Mouse (Mus musculus): Measurements from ENCODE around the gene Notch3.

The Notch3 gene

GRCm38 (mm10) chr17:32199796-32200195 lies 33.1 kb upstream of the Notch3 start:
- Histone ChIP-seq H3K36me3 (ENCODE audit: insufficient read depth, low read length) (peaks cover 98% of the 10 kb centered on the region), H3K9me3 (ENCODE audit: low read length) (no peaks in the 10 kb centered on the region), H3K4me3 (replicated peaks; ENCODE audit: low read length) (no peak overlapping the region), H3K27me3 (ENCODE audit: insufficient read depth, low read length) (no peaks in the 10 kb centered on the region), H3K4me1 (replicated peaks; ENCODE audit: low read depth, low read length) (peaks cover 91% of the 10 kb centered on the region)
- no peak for TF ChIP-seq CTCF (conservative IDR thresholded peaks at IDR 0.05; ENCODE audit: low read length)
- TF ChIP-seq POU5F1 (IDR thresholded peaks at IDR 0.05; ENCODE audit: borderline replicate concordance, low read length): no peak
- no peak for TF ChIP-seq NANOG (IDR thresholded peaks at IDR 0.05; ENCODE audit: borderline replicate concordance, low read length)

GRCm38 (mm10) chr17:32197156-32197555 lies 30.5 kb upstream of the Notch3 start:
- Histone ChIP-seq H3K4me1 (replicated peaks; ENCODE audit: low read depth, low read length) (peaks cover 91% of the 10 kb centered on the region), H3K9me3 (ENCODE audit: low read length) (no peaks in the 10 kb centered on the region), H3K36me3 (ENCODE audit: insufficient read depth, low read length) (peaks cover 72% of the 10 kb centered on the region), H3K27me3 (ENCODE audit: insufficient read depth, low read length) (no peaks in the 10 kb centered on the region), H3K4me3 (replicated peaks; ENCODE audit: low read length) (no peak overlapping the region)
- no peak for TF ChIP-seq CTCF (conservative IDR thresholded peaks at IDR 0.05; ENCODE audit: low read length)
- no peak for TF ChIP-seq NANOG (IDR thresholded peaks at IDR 0.05; ENCODE audit: borderline replicate concordance, low read length)
- TF ChIP-seq POU5F1 (IDR thresholded peaks at IDR 0.05; ENCODE audit: borderline replicate concordance, low read length): no peak

- H3K9me3 ChIP-seq (ENCODE audit: low read length): no peaks in the 10 kb centered on the region
- no peak overlapping the region for H3K4me3 ChIP-seq (replicated peaks; ENCODE audit: low read length)
- peaks cover 79% of the 10 kb centered on the region for H3K4me1 ChIP-seq (replicated peaks; ENCODE audit: low read depth, low read length)
- no peak for TF ChIP-seq NANOG (IDR thresholded peaks at IDR 0.05; ENCODE audit: borderline replicate concordance, low read length)
- TF ChIP-seq CTCF (conservative IDR thresholded peaks at IDR 0.05; ENCODE audit: low read length): no peak
- TF ChIP-seq POU5F1 (IDR thresholded peaks at IDR 0.05; ENCODE audit: borderline replicate concordance, low read length): no peak
- peaks cover 58% of the 10 kb centered on the region for H3K36me3 ChIP-seq (ENCODE audit: insufficient read depth, low read length)
- H3K27me3 ChIP-seq (ENCODE audit: insufficient read depth, low read length): no peaks in the 10 kb centered on the region
These were observed 29.1 kb upstream of the Notch3 start for GRCm38 (mm10) chr17:32195725-32196124.

- TF ChIP-seq POU5F1 (IDR thresholded peaks at IDR 0.05; ENCODE audit: borderline replicate concordance, low read length) (no peak), CTCF (conservative IDR thresholded peaks at IDR 0.05; ENCODE audit: low read length) (no peak), NANOG (IDR thresholded peaks at IDR 0.05; ENCODE audit: borderline replicate concordance, low read length) (no peak)
- Histone ChIP-seq H3K27me3 (ENCODE audit: insufficient read depth, low read length) (peaks cover 17% of the 10 kb centered on the region), H3K4me3 (replicated peaks; ENCODE audit: low read length) (no peak overlapping the region), H3K4me1 (replicated peaks; ENCODE audit: low read depth, low read length) (peaks cover 81% of the 10 kb centered on the region), H3K9me3 (ENCODE audit: low read length) (no peaks in the 10 kb centered on the region), H3K36me3 (ENCODE audit: insufficient read depth, low read length) (peaks cover 30% of the 10 kb centered on the region)
These were observed 26.4 kb upstream of the Notch3 start for GRCm38 (mm10) chr17:32193010-32193409.

GRCm38 (mm10) chr17:32189850-32190249 lies 23.2 kb upstream of the Notch3 start:
- Histone ChIP-seq H3K36me3 (ENCODE audit: insufficient read depth, low read length) (no peaks in the 10 kb centered on the region), H3K27me3 (ENCODE audit: insufficient read depth, low read length) (peaks cover 46% of the 10 kb centered on the region), H3K4me3 (replicated peaks; ENCODE audit: low read length) (peak overlapping the region; percentile 76), H3K9me3 (ENCODE audit: low read length) (no peaks in the 10 kb centered on the region), H3K4me1 (replicated peaks; ENCODE audit: low read depth, low read length) (peaks cover 51% of the 10 kb centered on the region)
- no peak for TF ChIP-seq POU5F1 (IDR thresholded peaks at IDR 0.05; ENCODE audit: borderline replicate concordance, low read length)
- no peak for TF ChIP-seq CTCF (conservative IDR thresholded peaks at IDR 0.05; ENCODE audit: low read length)
- no peak for TF ChIP-seq NANOG (IDR thresholded peaks at IDR 0.05; ENCODE audit: borderline replicate concordance, low read length)

- Histone ChIP-seq H3K4me1 (replicated peaks; ENCODE audit: low read depth, low read length) (peaks cover 45% of the 10 kb centered on the region), H3K36me3 (ENCODE audit: insufficient read depth, low read length) (no peaks in the 10 kb centered on the region), H3K4me3 (replicated peaks; ENCODE audit: low read length) (peak within 1 kb of the TSS; percentile 76), H3K9me3 (ENCODE audit: low read length) (no peaks in the 10 kb centered on the region), H3K27me3 (ENCODE audit: insufficient read depth, low read length) (peaks cover 50% of the 10 kb centered on the region)
- TF ChIP-seq NANOG (IDR thresholded peaks at IDR 0.05; ENCODE audit: borderline replicate concordance, low read length) (no peak), POU5F1 (IDR thresholded peaks at IDR 0.05; ENCODE audit: borderline replicate concordance, low read length) (no peak), CTCF (conservative IDR thresholded peaks at IDR 0.05; ENCODE audit: low read length) (no peak)
These were observed 22.4 kb upstream of the Notch3 start, which contains the start of gene Ephx3 for GRCm38 (mm10) chr17:32188863-32189636. Gene Ephx3 (minus strand): TSS chr17:32189549.

GRCm38 (mm10) chr17:32183017-32183416 lies 16.4 kb upstream of the Notch3 start:
- Histone ChIP-seq H3K4me1 (replicated peaks; ENCODE audit: low read depth, low read length) (peaks cover 20% of the 10 kb centered on the region), H3K9me3 (ENCODE audit: low read length) (no peaks in the 10 kb centered on the region), H3K36me3 (ENCODE audit: insufficient read depth, low read length) (no peaks in the 10 kb centered on the region), H3K4me3 (replicated peaks; ENCODE audit: low read length) (no peak overlapping the region), H3K27me3 (ENCODE audit: insufficient read depth, low read length) (peaks cover 46% of the 10 kb centered on the region)
- no peak for TF ChIP-seq POU5F1 (IDR thresholded peaks at IDR 0.05; ENCODE audit: borderline replicate concordance, low read length)
- TF ChIP-seq CTCF (conservative IDR thresholded peaks at IDR 0.05; ENCODE audit: low read length): no peak
- TF ChIP-seq NANOG (IDR thresholded peaks at IDR 0.05; ENCODE audit: borderline replicate concordance, low read length): no peak

GRCm38 (mm10) chr17:32179621-32180491 lies 13.2 kb upstream of the Notch3 start:
- Histone ChIP-seq H3K4me3 (replicated peaks; ENCODE audit: low read length) (no peak overlapping the region), H3K27me3 (ENCODE audit: insufficient read depth, low read length) (peaks cover 24% of the 10 kb centered on the region), H3K36me3 (ENCODE audit: insufficient read depth, low read length) (no peaks in the 10 kb centered on the region), H3K9me3 (ENCODE audit: low read length) (no peaks in the 10 kb centered on the region), H3K4me1 (replicated peaks; ENCODE audit: low read depth, low read length) (peaks cover 20% of the 10 kb centered on the region)
- TF ChIP-seq CTCF (conservative IDR thresholded peaks at IDR 0.05; ENCODE audit: low read length) (no peak), NANOG (IDR thresholded peaks at IDR 0.05; ENCODE audit: borderline replicate concordance, low read length) (no peak), POU5F1 (IDR thresholded peaks at IDR 0.05; ENCODE audit: borderline replicate concordance, low read length) (no peak)
